Mouse (Mus musculus): ENCODE data around the gene Olfr547. TPM values are rescaled to one million over a fixed set of nuclear protein-coding genes. Genes with fewer than 3 reads are reported as not detected.
"Not testable (repeated sequence)": the region's sequence is repeated elsewhere in the genome, so short reads cannot be mapped to it uniquely, and the experiment has no call there.

The Olfr547 gene
- not detected for total RNA-seq (2021)
- long read RNA-seq, experiment 1: 0 reads
- long read RNA-seq, experiment 2: 0 reads

GRCm38 (mm10) chr7:102534449-102534848 lies at the start of gene Olfr547:
TSS of gene Olfr547 (plus strand) at chr7:102534749.
- DNase-seq: no peak

- not testable (repeated sequence) for DNase-seq
These were observed 49.8 kb upstream of the Olfr547 start for GRCm38 (mm10) chr7:102484766-102485165.

GRCm38 (mm10) chr7:102486105-102486504 lies 48.4 kb upstream of the Olfr547 start:
- DNase-seq: no peak

GRCm38 (mm10) chr7:102488161-102488560 lies 46.4 kb upstream of the Olfr547 start, which contains the start of gene Olfr544:
TSS of gene Olfr544 (minus strand) at chr7:102488313.
- no peak for DNase-seq

- DNase-seq: not testable (repeated sequence)
These were observed 40.1 kb upstream of the Olfr547 start for GRCm38 (mm10) chr7:102494416-102494815.

- no peak for DNase-seq
These were observed 35.1 kb upstream of the Olfr547 start, which contains the start of gene Olfr545 for GRCm38 (mm10) chr7:102499473-102499872. TSS of gene Olfr545 (minus strand) at chr7:102499573.

- DNase-seq: no peak
These were observed 32.6 kb upstream of the Olfr547 start for GRCm38 (mm10) chr7:102501986-102502385.

- DNase-seq: peak; percentile 66
These were observed 27.7 kb upstream of the Olfr547 start for GRCm38 (mm10) chr7:102506848-102507247.

- no peak for DNase-seq
These were observed 26.5 kb upstream of the Olfr547 start for GRCm38 (mm10) chr7:102508066-102508465.

GRCm38 (mm10) chr7:102508666-102509065 lies 25.9 kb upstream of the Olfr547 start:
- DNase-seq: no peak

- no peak for DNase-seq
These were observed 24.8 kb upstream of the Olfr547 start for GRCm38 (mm10) chr7:102509726-102510125.

- no peak for DNase-seq
These were observed 22.6 kb upstream of the Olfr547 start for GRCm38 (mm10) chr7:102511927-102512326.

- DNase-seq: peak; percentile 94
These were observed 21.6 kb upstream of the Olfr547 start for GRCm38 (mm10) chr7:102512814-102513435.

- DNase-seq: no peak
These were observed 20.4 kb upstream of the Olfr547 start for GRCm38 (mm10) chr7:102514144-102514543.

GRCm38 (mm10) chr7:102516261-102517050 lies 18.1 kb upstream of the Olfr547 start:
- no peak for DNase-seq

GRCm38 (mm10) chr7:102517051-102517335 lies 17.6 kb upstream of the Olfr547 start:
- DNase-seq: no peak

GRCm38 (mm10) chr7:102529052-102529451 lies 5.5 kb upstream of the Olfr547 start:
- DNase-seq: no peak

GRCm38 (mm10) chr7:102540596-102540995 lies 6.0 kb downstream of the Olfr547 start, which contains the start of gene Olfr548-ps1:
TSS of gene Olfr548-ps1 (plus strand) at chr7:102540896.
- DNase-seq: no peak

GRCm38 (mm10) chr7:102541251-102541650 lies 6.7 kb downstream of the Olfr547 start:
- DNase-seq: no peak

GRCm38 (mm10) chr7:102549570-102549969 lies 15.0 kb downstream of the Olfr547 start, which contains the start of gene Olfr549:
TSS of gene Olfr549 (plus strand) at chr7:102549870.
- no peak for DNase-seq

GRCm38 (mm10) chr7:102553279-102553678 lies 18.7 kb downstream of the Olfr547 start:
- DNase-seq: no peak

- peak; percentile 70 for DNase-seq
These were observed 30.7 kb downstream of the Olfr547 start, which contains the start of gene Trim21 for GRCm38 (mm10) chr7:102564999-102565997. TSS of gene Trim21 (minus strand) at chr7:102565486.

Measured in gastrocnemius, postnatal 10 days (tissue).